Mouse (Mus musculus) CH12.LX (cell line): ENCODE data around the gene Acoxl. TPM values are rescaled to one million over a fixed set of nuclear protein-coding genes. Genes with fewer than 3 reads are reported as not detected.

Source experiments
- DNase-seq: peaks from one replicate; pipeline ENCODE4 v3.0.0-alpha.2; 2013; ENCODE audit errors: extremely low read depth
- H3K27ac ChIP-seq: 2 replicates; pipeline ENCODE4 v1.5.1; 2012; ENCODE audit warnings: low read depth, mild to moderate bottlenecking, control low read depth, moderate library complexity; ENCODE audit not compliant: insufficient read depth
- H3K27me3 ChIP-seq: replicated peaks from 2 replicates; pipeline ENCODE3; 2012; ENCODE audit warnings: inconsistent platforms
- H3K36me3 ChIP-seq, 2 experiments: replicated peaks in 1 of 2; 2 replicates each; pipeline versions ENCODE3 to v1.6.1; 2012; ENCODE audit warnings: inconsistent platforms in 1 of 2, low read length in 1 of 2, mild to moderate bottlenecking in 1 of 2, mixed read lengths in 1 of 2, moderate library complexity in 1 of 2; ENCODE audit not compliant: control insufficient read depth in 1 of 2, insufficient read depth in 1 of 2
- H3K4me1 ChIP-seq, 2 experiments: 2 replicates each; pipeline ENCODE4 v1.6.1; 2012; ENCODE audit warnings: inconsistent platforms in 1 of 2, moderate library complexity in 1 of 2; ENCODE audit not compliant: insufficient read depth in 2 of 2, control insufficient read depth in 1 of 2
- H3K4me2 ChIP-seq: 2 replicates; pipeline ENCODE4 v1.6.1; 2012; ENCODE audit warnings: low read depth, mild to moderate bottlenecking, control low read depth; ENCODE audit not compliant: poor library complexity, insufficient read depth, severe bottlenecking
- H3K4me3 ChIP-seq, 3 experiments: fragments of 150-350 bp in 1 of 3; sonication (generic) in 1 of 3; replicated peaks in 1 of 3; 2 replicates each; pipeline versions ENCODE3 to v1.5.1; 2011 to 2012; ENCODE audit warnings: low read depth in 2 of 3, low read length in 2 of 3, mild to moderate bottlenecking in 2 of 3, moderate library complexity in 2 of 3, control low read depth in 1 of 3, improper control_type of control experiment in 1 of 3, inconsistent platforms in 1 of 3, mixed read lengths in 1 of 3; ENCODE audit not compliant: poor library complexity in 1 of 3
- H3K79me2 ChIP-seq: replicated peaks from 2 replicates; pipeline ENCODE4 v1.6.1; 2012; ENCODE audit warnings: mild to moderate bottlenecking, moderate library complexity; ENCODE audit not compliant: control insufficient read depth, poor library complexity, insufficient read depth, severe bottlenecking; ENCODE audit errors: extremely low read depth
- H3K9ac ChIP-seq: 2 replicates; pipeline ENCODE4 v1.6.1; 2012; ENCODE audit warnings: low read depth, mild to moderate bottlenecking, control low read depth, moderate library complexity; ENCODE audit not compliant: insufficient read depth
- H3K9me3 ChIP-seq: replicated peaks from 2 replicates; pipeline ENCODE3; 2012; ENCODE audit warnings: low read length, inconsistent platforms, mixed read lengths
- BHLHE40 ChIP-seq: IDR thresholded peaks from 2 replicates; pipeline ENCODE4 v1.6.1; 2011; ENCODE audit warnings: mild to moderate bottlenecking, low read depth, low read length, improper control_type of control experiment
- CHD1 ChIP-seq: IDR thresholded peaks from 2 replicates; pipeline ENCODE4 v1.6.1; 2012; ENCODE audit warnings: low read depth, low read length, improper control_type of control experiment, inconsistent platforms
- CHD2 ChIP-seq: IDR thresholded peaks from 2 replicates; pipeline ENCODE4 v1.6.1; 2011; ENCODE audit warnings: low read length, improper control_type of control experiment
- CTCF ChIP-seq, 2 experiments: IDR thresholded peaks in 1 of 2; conservative IDR thresholded peaks in 1 of 2; 2 replicates each; pipeline ENCODE4 v1.5.1; 2011 to 2012; ENCODE audit warnings: low read depth in 2 of 2, low read length in 2 of 2, improper control_type of control experiment in 1 of 2, inconsistent platforms in 1 of 2, mild to moderate bottlenecking in 1 of 2, moderate library complexity in 1 of 2
- E2F4 ChIP-seq: IDR thresholded peaks from 2 replicates; pipeline ENCODE4 v1.6.1; 2011; ENCODE audit warnings: low read depth, low read length, improper control_type of control experiment; ENCODE audit not compliant: insufficient replicate concordance
- ELF1 ChIP-seq: IDR thresholded peaks from 2 replicates; pipeline ENCODE4 v1.6.1; 2014; ENCODE audit warnings: low read depth, mild to moderate bottlenecking, inconsistent platforms, low read length, improper control_type of control experiment
- EP300 ChIP-seq: IDR thresholded peaks from 2 replicates; pipeline ENCODE4 v1.6.1; 2011; ENCODE audit warnings: low read length, improper control_type of control experiment
- ETS1 ChIP-seq: conservative IDR thresholded peaks from 2 replicates; pipeline ENCODE4 v1.6.1; 2012; ENCODE audit warnings: low read depth, mild to moderate bottlenecking, inconsistent platforms, low read length, improper control_type of control experiment, moderate library complexity
- GABPA ChIP-seq: IDR thresholded peaks from 2 replicates; pipeline ENCODE4 v1.6.1; 2012; ENCODE audit warnings: low read depth, low read length, improper control_type of control experiment, inconsistent platforms; ENCODE audit not compliant: insufficient replicate concordance
- HCFC1 ChIP-seq: IDR thresholded peaks from 2 replicates; pipeline ENCODE4 v1.6.1; 2012; ENCODE audit warnings: low read depth, mild to moderate bottlenecking, inconsistent platforms, low read length, improper control_type of control experiment
- IRF4 ChIP-seq: IDR thresholded peaks from 2 replicates; pipeline ENCODE4 v1.6.1; 2014; ENCODE audit warnings: low read depth, mild to moderate bottlenecking, inconsistent platforms, low read length, improper control_type of control experiment
- JUN ChIP-seq: IDR thresholded peaks from 2 replicates; pipeline ENCODE4 v1.6.1; 2011; ENCODE audit warnings: low read depth, mild to moderate bottlenecking, low read length, improper control_type of control experiment, moderate library complexity; ENCODE audit not compliant: insufficient read depth
- JUND ChIP-seq: conservative IDR thresholded peaks from 2 replicates; pipeline ENCODE4 v1.6.1; 2011; ENCODE audit warnings: low read depth, low read length, improper control_type of control experiment
- KAT2A ChIP-seq: IDR thresholded peaks from 2 replicates; pipeline ENCODE4 v1.6.1; 2012; ENCODE audit warnings: low read length, improper control_type of control experiment, inconsistent platforms; ENCODE audit not compliant: insufficient replicate concordance
- MAFK ChIP-seq: IDR thresholded peaks from 2 replicates; pipeline ENCODE4 v1.6.1; 2011; ENCODE audit warnings: low read length, improper control_type of control experiment; ENCODE audit not compliant: insufficient replicate concordance
- MAX ChIP-seq: IDR thresholded peaks from 2 replicates; pipeline ENCODE4 v1.6.1; 2011; ENCODE audit warnings: low read length, improper control_type of control experiment
- MAZ ChIP-seq: IDR thresholded peaks from 2 replicates; pipeline ENCODE4 v1.6.1; 2012; ENCODE audit warnings: low read depth, mild to moderate bottlenecking, inconsistent platforms, low read length, improper control_type of control experiment, moderate library complexity
- MEF2A ChIP-seq: IDR thresholded peaks from 2 replicates; pipeline ENCODE4 v1.6.1; 2014; ENCODE audit warnings: low read depth, mild to moderate bottlenecking, inconsistent platforms, low read length, improper control_type of control experiment, borderline replicate concordance
- MXI1 ChIP-seq: IDR thresholded peaks from 2 replicates; pipeline ENCODE4 v1.6.1; 2011; ENCODE audit warnings: mild to moderate bottlenecking, low read depth, low read length, improper control_type of control experiment
- MYC ChIP-seq: IDR thresholded peaks from 2 replicates; pipeline ENCODE4 v1.6.1; 2011; ENCODE audit warnings: low read depth, mild to moderate bottlenecking, improper control_type of control experiment, low read length
- NELFE ChIP-seq: IDR thresholded peaks from 2 replicates; pipeline ENCODE4 v1.6.1; 2011; ENCODE audit warnings: low read depth, low read length, improper control_type of control experiment
- NRF1 ChIP-seq: IDR thresholded peaks from 2 replicates; pipeline ENCODE4 v1.6.1; 2014; ENCODE audit warnings: low read depth, mild to moderate bottlenecking, inconsistent platforms, low read length, improper control_type of control experiment, moderate library complexity
- PAX5 ChIP-seq: IDR thresholded peaks from 2 replicates; pipeline ENCODE4 v1.6.1; 2012; ENCODE audit warnings: low read length, inconsistent platforms, mixed read lengths
- POLR2A ChIP-seq: IDR thresholded peaks from 2 replicates; pipeline ENCODE4 v1.6.1; 2011; ENCODE audit warnings: low read depth, mild to moderate bottlenecking, improper control_type of control experiment, low read length
- POLR2AphosphoS2 ChIP-seq: IDR thresholded peaks from 2 replicates; pipeline ENCODE4 v1.6.1; 2011; ENCODE audit warnings: low read depth, low read length, improper control_type of control experiment
- RAD21 ChIP-seq: IDR thresholded peaks from 2 replicates; pipeline ENCODE4 v1.6.1; 2011; ENCODE audit warnings: low read depth, mild to moderate bottlenecking, low read length, improper control_type of control experiment, moderate library complexity
- RCOR1 ChIP-seq: conservative IDR thresholded peaks from 2 replicates; pipeline ENCODE4 v1.6.1; 2012; ENCODE audit warnings: low read depth, mild to moderate bottlenecking, inconsistent platforms, low read length, improper control_type of control experiment
- SIN3A ChIP-seq: IDR thresholded peaks from 2 replicates; pipeline ENCODE4 v1.6.1; 2012; ENCODE audit warnings: low read length, improper control_type of control experiment, inconsistent platforms
- SMC3 ChIP-seq: IDR thresholded peaks from 2 replicates; pipeline ENCODE4 v1.6.1; 2011; ENCODE audit warnings: low read depth, low read length, improper control_type of control experiment
- TBP ChIP-seq: conservative IDR thresholded peaks from 2 replicates; pipeline ENCODE4 v1.6.1; 2011; ENCODE audit warnings: low read depth, low read length, improper control_type of control experiment
- TCF12 ChIP-seq: IDR thresholded peaks from 2 replicates; pipeline ENCODE4 v1.6.1; 2014; ENCODE audit warnings: low read depth, mild to moderate bottlenecking, inconsistent platforms, low read length, improper control_type of control experiment
- UBTF ChIP-seq: IDR thresholded peaks from 2 replicates; pipeline ENCODE4 v1.6.1; 2012; ENCODE audit warnings: low read depth, mild to moderate bottlenecking, inconsistent platforms, low read length, improper control_type of control experiment, moderate library complexity
- USF1 ChIP-seq: IDR thresholded peaks from 2 replicates; pipeline ENCODE4 v1.6.1; 2014; ENCODE audit warnings: low read depth, mild to moderate bottlenecking, inconsistent platforms, low read length, improper control_type of control experiment
- USF2 ChIP-seq: conservative IDR thresholded peaks from 2 replicates; pipeline ENCODE4 v1.6.1; 2011; ENCODE audit warnings: low read depth, low read length, improper control_type of control experiment
- ZC3H11A ChIP-seq: IDR thresholded peaks from 2 replicates; pipeline ENCODE4 v1.6.1; 2012; ENCODE audit warnings: low read depth, mild to moderate bottlenecking, inconsistent platforms, low read length, improper control_type of control experiment
- ZKSCAN1 ChIP-seq: IDR thresholded peaks from 2 replicates; pipeline ENCODE4 v1.6.1; 2012; ENCODE audit warnings: low read depth, inconsistent platforms, low read length, improper control_type of control experiment, borderline replicate concordance
- ZMIZ1 ChIP-seq: IDR thresholded peaks from 2 replicates; pipeline ENCODE4 v1.6.1; 2012; ENCODE audit warnings: low read depth, mild to moderate bottlenecking, inconsistent platforms, low read length, improper control_type of control experiment
- ZNF384 ChIP-seq: IDR thresholded peaks from 2 replicates; pipeline ENCODE4 v1.6.1; 2012; ENCODE audit warnings: low read depth, low read length, improper control_type of control experiment, inconsistent platforms
- dilution Hi-C: fragments of 300-500 bp; cut with MboI; formaldehyde crosslinking; loops from 2 replicates; pipeline ENCODE4 v1.14.3; 2020; ENCODE audit warnings: low sequenced_read_pairs; ENCODE audit not compliant: extremely low pct_unique_long_range_greater_than_20kb, extremely low pct_ligation_motif_present
- in situ Hi-C: fragments of 300-500 bp; cut with MboI; formaldehyde crosslinking; loops from 3 replicates; pipeline ENCODE4 v1.14.3; 2019; ENCODE audit warnings: low sequenced_read_pairs, low pct_ligation_motif_present, low pct_unique_long_range_greater_than_20kb, mixed read lengths
- polyA plus RNA-seq: library from polyadenylated mRNA; unstranded; fragments of >175 nt; gene quantifications from 2 replicates; pipeline ENCODE4 v1.2.1, GENCODE M21; 2012; ENCODE audit warnings: low read depth; ENCODE audit not compliant: insufficient read length
- total RNA-seq, 2 experiments: library from RNA; depleted of rRNA; stranded (reverse); fragments of 300-350 nt in 1 of 2; fragments of >200 nt in 1 of 2; gene quantifications; 2 replicates each; pipeline ENCODE4 v1.2.3; 2012 to 2014

Acoxl gene
- total and polyA plus RNA-seq, 3 experiments = 0.25 to 0.43 TPM; not detected in 1

DNA sequence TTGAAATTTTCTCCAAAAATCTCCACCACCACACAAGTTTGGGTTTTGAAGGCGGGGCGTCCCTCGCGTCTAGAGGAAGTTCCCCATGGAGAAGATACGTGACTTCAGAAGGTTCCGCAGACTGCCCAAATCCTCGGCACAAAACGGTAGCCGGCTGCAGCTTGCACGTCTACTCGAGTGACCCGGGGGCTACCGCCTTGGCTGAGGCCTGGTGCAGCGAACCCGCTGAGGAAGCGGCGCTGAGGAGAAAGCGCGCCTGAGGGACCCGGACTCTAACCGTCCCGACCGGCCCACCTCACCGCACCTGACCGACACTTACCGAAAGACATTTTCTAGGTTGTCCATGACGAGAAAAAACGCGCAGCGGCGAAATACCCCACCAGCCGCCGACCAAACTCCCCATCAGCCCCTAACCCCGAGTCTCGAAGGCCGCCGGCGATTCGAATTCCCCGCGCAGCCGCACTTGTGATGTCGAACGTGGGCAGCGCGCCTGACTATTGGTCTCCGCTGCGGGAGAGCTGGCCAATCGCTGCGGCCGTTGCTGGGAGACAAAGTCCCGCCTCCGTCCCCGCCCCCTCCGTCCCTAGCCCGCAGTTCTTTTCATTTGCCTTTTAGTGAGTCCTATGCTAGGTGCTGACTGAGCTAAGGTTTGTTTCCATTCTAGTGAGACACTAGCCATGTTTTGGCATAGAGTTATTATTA, 7.1 kb upstream of the Acoxl start, which contains the start of gene Bub1:
Bub1 (minus strand) TSS at position 465 of the 702 bp plus-strand sequence.
- peaks cover 13% of the 10 kb centered on the region for H3K27me3 ChIP-seq
- no peaks in the 10 kb centered on the region for H3K9me3 ChIP-seq
- no peak for TF ChIP-seq MAFK
- peak; percentile 38; the same call in 1 of the 2 replicates for TF ChIP-seq BHLHE40
- TF ChIP-seq RAD21 = no peak
- TF ChIP-seq MXI1 = peak; percentile 89
- TF ChIP-seq POLR2AphosphoS2 = peak; percentile 35; the same call in 1 of the 2 replicates
- TF ChIP-seq CTCF (conservative IDR thresholded peaks at IDR 0.05 in 1 of 2, IDR thresholded peaks at IDR 0.05 in 1 of 2; ENCODE audit: low read depth in 2 of 2, low read length in 2 of 2) = no peak
- peak; percentile 82; the same call in 1 of the 2 replicates for TF ChIP-seq UBTF
- peak; percentile 84 for TF ChIP-seq NRF1
- TF ChIP-seq CHD1 = no peak
- no peak for TF ChIP-seq ZNF384
- TF ChIP-seq POLR2A = peak; percentile 90
- TF ChIP-seq PAX5 = no peak
- TF ChIP-seq JUND = no peak
- TF ChIP-seq SIN3A = peak; percentile 98
- TF ChIP-seq IRF4 = peak; percentile 18; the same call in 1 of the 2 replicates
- TF ChIP-seq MAZ = 0 out of 2 replicates have a peak, but pooled peaks have one; percentile 36
- no peak for TF ChIP-seq JUN
- no peak; the same call in 1 of the 2 replicates for TF ChIP-seq TCF12
- TF ChIP-seq ZC3H11A = no peak
- TF ChIP-seq ZMIZ1 = peak; percentile 83; the same call in 1 of the 2 replicates
- TF ChIP-seq CHD2 = peak; percentile 86
- TF ChIP-seq MYC = no peak
- no peak; the same call in 1 of the 2 replicates for TF ChIP-seq ELF1
- TF ChIP-seq MEF2A = no peak
- TF ChIP-seq NELFE = peak; percentile 92
- TF ChIP-seq SMC3 = no peak
- 0 out of 2 replicates have a peak, but pooled peaks have one; percentile 48 for TF ChIP-seq KAT2A
- peak; percentile 52; the same call in 1 of the 2 replicates for TF ChIP-seq MAX
- no peak for TF ChIP-seq ETS1
- TF ChIP-seq HCFC1 = peak; percentile 58; the same call in 1 of the 2 replicates
- no peak for TF ChIP-seq USF1
- no peak for TF ChIP-seq RCOR1
- peak; percentile 89; the same call in 1 of the 2 replicates for TF ChIP-seq E2F4
- no peak for TF ChIP-seq EP300
- TF ChIP-seq TBP = 0 out of 2 replicates have a peak, but pooled peaks have one; percentile 46
- TF ChIP-seq USF2 = no peak
- TF ChIP-seq GABPA = no peak
- TF ChIP-seq ZKSCAN1 = no peak
- TF ChIP-seq, all 38 proteins: peak for 17

More for the DNA sequence above, 7.1 kb upstream of the Acoxl start, which contains the start of gene Bub1:
- Histone ChIP-seq H3K79me2 (peaks cover 22% of the 10 kb centered on the region), H3K4me1 (peaks cover 0 to 15% of the 10 kb centered on the region in 2 experiments; a peak in 1 of 4 replicates), H3K36me3 (peaks cover 4 to 21% of the 10 kb centered on the region in 2 experiments), H3K4me2 (peak within 1 kb of the TSS; percentile 100), H3K9ac (peak within 1 kb of the TSS; percentile 84), H3K4me3 (peak within 1 kb of the TSS; percentile 84 to 90 (median 89)), H3K27ac (peak within 1 kb of the TSS; percentile 14; the same call in 1 of the 2 replicates)
- peak; percentile 92 for DNase-seq
- in situ Hi-C loops (no loop called here), dilution Hi-C loops (no loop called here)
